Mouse (Mus musculus) heart, postnatal 0 days (tissue): ENCODE measurements around the gene Dkkl1. TPM values are rescaled to one million over a fixed set of nuclear protein-coding genes. Genes with fewer than 3 reads are reported as not detected.
"Not testable (repeated sequence)": the region's sequence is repeated elsewhere in the genome, so short reads cannot be mapped to it uniquely, and the experiment has no call there.

Experiments used
- ATAC-seq: fragments of 200-750 bp; cut with Nextera tagmentation; 2 replicates; pipeline ENCODE4 v1.8.0; 2017; ENCODE audit warnings: low read depth, moderate number of reproducible peaks, moderate library complexity; ENCODE audit not compliant: insufficient read depth
- DNase-seq: peaks from one replicate; pipeline ENCODE4 v3.0.0-alpha.2; 2016; ENCODE audit warnings: low spot score
- H3K27ac ChIP-seq: fragments of 300-500 bp; sonication (generic); 2 replicates; pipeline ENCODE4 v1.5.1; 2014; ENCODE audit warnings: low read depth, mild to moderate bottlenecking
- H3K27me3 ChIP-seq: fragments of 300-500 bp; sonication (generic); 2 replicates; pipeline ENCODE4 v1.6.1; 2014; ENCODE audit warnings: low read length, mixed read lengths; ENCODE audit not compliant: control insufficient read depth, insufficient read depth
- H3K36me3 ChIP-seq: fragments of 300-500 bp; sonication (generic); replicated peaks from 2 replicates; pipeline ENCODE4 v1.6.1; 2014; ENCODE audit warnings: low read length, mixed read lengths; ENCODE audit not compliant: control insufficient read depth, insufficient read depth
- H3K4me1 ChIP-seq: fragments of 300-500 bp; sonication (generic); 2 replicates; pipeline ENCODE4 v1.6.1; 2014; ENCODE audit warnings: antibody characterized with exemption; ENCODE audit not compliant: control insufficient read depth, insufficient read depth
- H3K4me2 ChIP-seq: fragments of 300-500 bp; sonication (generic); 2 replicates; pipeline ENCODE4 v1.6.1; 2014; ENCODE audit warnings: low read depth, mild to moderate bottlenecking, low read length, moderate library complexity
- H3K4me3 ChIP-seq: fragments of 300-500 bp; sonication (generic); 2 replicates; pipeline ENCODE4 v1.5.1; 2014; ENCODE audit warnings: low read depth, low read length
- H3K9ac ChIP-seq: fragments of 300-500 bp; sonication (generic); replicated peaks from 2 replicates; pipeline ENCODE4 v1.6.1; 2014; ENCODE audit warnings: low read depth, low read length, mixed read lengths
- H3K9me3 ChIP-seq: fragments of 300-500 bp; sonication (generic); replicated peaks from 2 replicates; pipeline ENCODE4 v1.6.1; 2016; ENCODE audit warnings: low read length; ENCODE audit not compliant: control insufficient read depth
- CTCF ChIP-seq: IDR thresholded peaks from 2 replicates; pipeline ENCODE4 v1.5.1; 2016; ENCODE audit warnings: antibody characterized with exemption, control low read depth, low read depth
- EP300 ChIP-seq: IDR thresholded peaks from 2 replicates; pipeline ENCODE4 v1.6.1; 2016; ENCODE audit warnings: antibody characterized with exemption, low read depth
- WGBS: fragments of 180-500 bp; shearing (Covaris S2); extraction: QIAGEN DNeasy Blood & Tissue Kit; methylation state at CpG from one replicate; pipeline ENCODE4 v1.1.7; 2014; 5-methylcytosine and 5-hydroxymethylcytosine counted together
- polyA plus RNA-seq: library from polyadenylated mRNA; unstranded; fragments of >200 nt; fragmentation: Nextera tagmentation; extraction: Ambion mirVana; gene quantifications from 2 replicates; pipeline ENCODE4 v1.2.1, GENCODE M21; 2015
- total RNA-seq: library from RNA; depleted of rRNA; stranded (reverse); fragments of >200 nt; gene quantifications from 2 replicates; pipeline ENCODE4 v1.2.3, GENCODE M21; 2014; ENCODE audit warnings: low replicate concordance; rRNA removed

Dkkl1 gene
- total RNA-seq (not detected in 2 replicates), polyA plus RNA-seq (0.27 TPM in 1 of 2 replicates, not detected in the other)

- Histone ChIP-seq H3K36me3 (no peaks in the 10 kb centered on the region), H3K9me3 (no peaks in the 10 kb centered on the region), H3K4me2 (peak within 1 kb of the TSS; percentile 26; the same call in 1 of the 2 replicates), H3K27ac (no peak within 1 kb of the TSS), H3K27me3 (peaks cover 24% of the 10 kb centered on the region), H3K4me3 (no peak within 1 kb of the TSS), H3K4me1 (no peaks in the 10 kb centered on the region), H3K9ac (no peak within 1 kb of the TSS)
- no peak for TF ChIP-seq CTCF
- no peak for TF ChIP-seq EP300
- WGBS: 5% methylated on average over 17 of the region's 17 CpGs
- no peak for ATAC-seq
- no peak for DNase-seq
These were observed at the start of gene Dkkl1 for GRCm38 (mm10) chr7:45211851-45212251. Gene Dkkl1, minus strand, starts transcription at chr7:45212147.

GRCm38 (mm10) chr7:45259281-45259680, 47.3 kb upstream of the Dkkl1 start:
- H3K4me2 ChIP-seq: no peak overlapping the region
- DNase-seq: no peak
- no peak overlapping the region for H3K4me3 ChIP-seq
- TF ChIP-seq CTCF (no peak), EP300 (no peak)
- no peaks in the 10 kb centered on the region for H3K27me3 ChIP-seq
- no peak overlapping the region for H3K9ac ChIP-seq
- no peak overlapping the region for H3K27ac ChIP-seq
- H3K36me3 ChIP-seq: no peaks in the 10 kb centered on the region
- peaks cover 17% of the 10 kb centered on the region for H3K4me1 ChIP-seq
- 81% methylated on average over 8 of the region's 8 CpGs for WGBS
- ATAC-seq: no peak
- H3K9me3 ChIP-seq: no peaks in the 10 kb centered on the region

GRCm38 (mm10) chr7:45257063-45257840, 45.3 kb upstream of the Dkkl1 start:
- DNase-seq: no peak
- H3K27me3 ChIP-seq: no peaks in the 10 kb centered on the region
- H3K4me3 ChIP-seq: no peak overlapping the region
- H3K9ac ChIP-seq: no peak overlapping the region
- peaks cover 9% of the 10 kb centered on the region for H3K4me1 ChIP-seq
- no peak overlapping the region for H3K27ac ChIP-seq
- no peaks in the 10 kb centered on the region for H3K9me3 ChIP-seq
- no peak for ATAC-seq
- H3K36me3 ChIP-seq: no peaks in the 10 kb centered on the region
- no peak overlapping the region for H3K4me2 ChIP-seq
- 41% methylated on average over 11 of the region's 11 CpGs for WGBS
- no peak for TF ChIP-seq EP300
- no peak for TF ChIP-seq CTCF

GRCm38 (mm10) chr7:45255822-45256221, 43.9 kb upstream of the Dkkl1 start:
- not testable (repeated sequence) for DNase-seq, H3K27me3 ChIP-seq, ATAC-seq, H3K36me3 ChIP-seq, H3K9me3 ChIP-seq, H3K9ac ChIP-seq, H3K4me2 ChIP-seq, H3K4me1 ChIP-seq, H3K4me3 ChIP-seq, H3K27ac ChIP-seq
- 65% methylated on average over 4 of the region's 7 CpGs for WGBS

- WGBS: 86% methylated on average over 8 of the region's 8 CpGs
- H3K9ac ChIP-seq: no peak overlapping the region
- H3K9me3 ChIP-seq: no peaks in the 10 kb centered on the region
- DNase-seq (no peak), ATAC-seq (no peak)
- no peak for TF ChIP-seq EP300
- TF ChIP-seq CTCF: no peak
- no peak overlapping the region for H3K4me2 ChIP-seq
- H3K4me3 ChIP-seq: no peak overlapping the region
- H3K27ac ChIP-seq: no peak overlapping the region
- H3K36me3 ChIP-seq: no peaks in the 10 kb centered on the region
- H3K27me3 ChIP-seq: no peaks in the 10 kb centered on the region
- no peaks in the 10 kb centered on the region for H3K4me1 ChIP-seq
These were observed 41.9 kb upstream of the Dkkl1 start for GRCm38 (mm10) chr7:45253806-45254205.

DNA sequence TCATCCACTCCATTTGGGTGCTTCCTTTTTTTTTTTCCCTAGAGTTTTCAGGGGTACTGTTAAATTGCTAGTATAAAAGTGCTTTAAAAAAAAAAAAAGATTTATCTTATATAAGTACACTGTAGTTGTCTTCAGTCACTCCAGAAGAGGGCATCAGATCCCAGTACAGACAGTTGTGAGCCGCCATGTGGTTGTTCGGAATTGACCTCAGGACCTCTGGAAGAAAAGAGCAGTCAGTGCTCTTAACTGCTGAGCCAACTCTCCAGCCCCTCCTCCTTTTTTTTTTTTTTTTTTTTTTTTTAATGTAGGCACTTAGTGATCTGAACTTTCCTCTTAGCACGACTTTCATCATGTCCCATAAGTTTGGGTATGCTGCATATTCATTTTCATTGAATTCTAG, 35.7 kb upstream of the Dkkl1 start:
- peak; percentile 21 for DNase-seq
- Histone ChIP-seq H3K4me1 (no peaks in the 10 kb centered on the region), H3K9me3 (no peaks in the 10 kb centered on the region), H3K36me3 (no peaks in the 10 kb centered on the region), H3K27ac (no peak overlapping the region), H3K4me2 (no peak overlapping the region), H3K4me3 (no peak overlapping the region), H3K27me3 (no peaks in the 10 kb centered on the region), H3K9ac (no peak overlapping the region)
- TF ChIP-seq CTCF (peak; percentile 22), EP300 (no peak)
- WGBS: 42% methylated on average over 3 of the region's 3 CpGs
- ATAC-seq: no peak
